Mouse (Mus musculus) kidney, postnatal 0 days (tissue): ENCODE measurements around the gene Fam198a. TPM values are rescaled to one million over a fixed set of nuclear protein-coding genes. Genes with fewer than 3 reads are reported as not detected.

Source experiments
- ATAC-seq: fragments of 200-750 bp; cut with Nextera tagmentation; replicated peaks from 2 replicates; pipeline ENCODE4 v1.8.0; 2017; ENCODE audit warnings: low read depth, moderate number of reproducible peaks, moderate TSS enrichment, moderate library complexity; ENCODE audit not compliant: low FRiP score
- DNase-seq: peaks from one replicate; pipeline ENCODE4 v3.0.0-alpha.2; 2016; ENCODE audit warnings: low spot score
- H3K27ac ChIP-seq: fragments of 300-500 bp; sonication (generic); 2 replicates; pipeline ENCODE4 v1.5.1; 2014; ENCODE audit warnings: mild to moderate bottlenecking
- H3K27me3 ChIP-seq: fragments of 300-500 bp; sonication (generic); 2 replicates; pipeline ENCODE4 v1.6.1; 2014; ENCODE audit warnings: low read length, mixed read lengths; ENCODE audit not compliant: insufficient read depth
- H3K36me3 ChIP-seq: fragments of 300-500 bp; sonication (generic); 2 replicates; pipeline ENCODE4 v1.6.1; 2014; ENCODE audit warnings: low read length, mixed read lengths; ENCODE audit not compliant: insufficient read depth
- H3K4me1 ChIP-seq: fragments of 300-500 bp; sonication (generic); replicated peaks from 2 replicates; pipeline ENCODE4 v1.6.1; 2014; ENCODE audit warnings: antibody characterized with exemption, low read length, mixed read lengths; ENCODE audit not compliant: insufficient read depth
- H3K4me2 ChIP-seq: fragments of 300-500 bp; sonication (generic); 2 replicates; pipeline ENCODE4 v1.6.1; 2014; ENCODE audit warnings: mild to moderate bottlenecking, low read length, moderate library complexity, mixed read lengths
- H3K4me3 ChIP-seq: fragments of 300-500 bp; sonication (generic); replicated peaks from 2 replicates; pipeline ENCODE4 v1.5.1; 2014; ENCODE audit warnings: low read depth, low read length
- H3K9ac ChIP-seq: fragments of 300-500 bp; sonication (generic); 2 replicates; pipeline ENCODE4 v1.6.1; 2014; ENCODE audit warnings: low read depth, low read length
- H3K9me3 ChIP-seq: fragments of 300-500 bp; sonication (generic); replicated peaks from 2 replicates; pipeline ENCODE4 v1.6.1; 2016; ENCODE audit warnings: low read length, inconsistent platforms, mixed read lengths
- CTCF ChIP-seq: IDR thresholded peaks from 2 replicates; pipeline ENCODE4 v1.5.1; 2016; ENCODE audit warnings: antibody characterized with exemption, low read depth, mild to moderate bottlenecking, moderate library complexity
- WGBS: fragments of 180-500 bp; shearing (Covaris S2); extraction: QIAGEN DNeasy Blood & Tissue Kit; methylation state at CpG from one replicate; pipeline ENCODE4 v1.1.7; 2014; 5-methylcytosine and 5-hydroxymethylcytosine counted together
- polyA plus RNA-seq: library from polyadenylated mRNA; unstranded; fragments of >200 nt; fragmentation: Nextera tagmentation; extraction: Ambion mirVana; gene quantifications from 2 replicates; pipeline ENCODE4 v1.2.1, GENCODE M21; 2015

Gene Fam198a
- polyA plus RNA-seq, 1 experiment from 2014 or later = 0.50 TPM

- no peak overlapping the region for H3K27ac ChIP-seq
- H3K9ac ChIP-seq = no peak overlapping the region
- peak; percentile 82 for TF ChIP-seq CTCF
- peak; percentile 74 for DNase-seq
- H3K4me1 ChIP-seq = no peaks in the 10 kb centered on the region
- no peak overlapping the region for H3K4me2 ChIP-seq
- no peaks in the 10 kb centered on the region for H3K27me3 ChIP-seq
- ATAC-seq = no peak
- 59% methylated on average over 15 of the region's 15 CpGs for WGBS
- H3K9me3 ChIP-seq = no peaks in the 10 kb centered on the region
- H3K36me3 ChIP-seq = no peaks in the 10 kb centered on the region
- H3K4me3 ChIP-seq = no peak overlapping the region
Measured at GRCm38 (mm10) chr9:121983504-121983903, 32.7 kb downstream of the Fam198a start.

GRCm38 (mm10) chr9:121984465-121985461 lies 34.0 kb downstream of the Fam198a start:
- Histone ChIP-seq H3K27ac (no peak overlapping the region), H3K9me3 (no peaks in the 10 kb centered on the region), H3K4me2 (no peak overlapping the region), H3K4me1 (no peaks in the 10 kb centered on the region), H3K36me3 (no peaks in the 10 kb centered on the region), H3K27me3 (no peaks in the 10 kb centered on the region), H3K4me3 (no peak overlapping the region), H3K9ac (no peak overlapping the region)
- WGBS = 72% methylated on average over 15 of the region's 15 CpGs
- DNase-seq (peak; percentile 68), ATAC-seq (0 out of 2 replicates have a peak, but pooled peaks have one; percentile 27)
- peak; percentile 99 for TF ChIP-seq CTCF

GRCm38 (mm10) chr9:121988910-121989309 lies 38.1 kb downstream of the Fam198a start:
- no peak overlapping the region for H3K27ac ChIP-seq
- no peak for ATAC-seq
- H3K36me3 ChIP-seq = no peaks in the 10 kb centered on the region
- H3K4me3 ChIP-seq = no peak overlapping the region
- no peak overlapping the region for H3K4me2 ChIP-seq
- 61% methylated on average over 3 of the region's 3 CpGs for WGBS
- no peak for TF ChIP-seq CTCF
- H3K9ac ChIP-seq = no peak overlapping the region
- H3K4me1 ChIP-seq = no peaks in the 10 kb centered on the region
- no peak for DNase-seq
- H3K9me3 ChIP-seq = no peaks in the 10 kb centered on the region
- H3K27me3 ChIP-seq = no peaks in the 10 kb centered on the region

GRCm38 (mm10) chr9:121989536-121989935 lies 38.7 kb downstream of the Fam198a start:
- ATAC-seq (no peak), DNase-seq (no peak)
- Histone ChIP-seq H3K4me2 (no peak overlapping the region), H3K9me3 (no peaks in the 10 kb centered on the region), H3K27me3 (no peaks in the 10 kb centered on the region), H3K4me1 (no peaks in the 10 kb centered on the region), H3K4me3 (no peak overlapping the region), H3K27ac (no peak overlapping the region), H3K36me3 (no peaks in the 10 kb centered on the region), H3K9ac (no peak overlapping the region)
- no peak for TF ChIP-seq CTCF
- WGBS = 43% methylated on average over 5 of the region's 5 CpGs

- DNase-seq = no peak
- Histone ChIP-seq H3K36me3 (no peaks in the 10 kb centered on the region), H3K27ac (no peak overlapping the region), H3K27me3 (no peaks in the 10 kb centered on the region), H3K4me3 (no peak overlapping the region), H3K4me1 (no peaks in the 10 kb centered on the region), H3K4me2 (no peak overlapping the region), H3K9ac (no peak overlapping the region), H3K9me3 (no peaks in the 10 kb centered on the region)
- ATAC-seq = no peak
- 65% methylated on average over 5 of the region's 5 CpGs for WGBS
- no peak for TF ChIP-seq CTCF
Measured at GRCm38 (mm10) chr9:121991041-121991440, 40.3 kb downstream of the Fam198a start.

- Histone ChIP-seq H3K27ac (no peak overlapping the region), H3K4me2 (no peak overlapping the region), H3K27me3 (no peaks in the 10 kb centered on the region), H3K9me3 (no peaks in the 10 kb centered on the region), H3K36me3 (no peaks in the 10 kb centered on the region), H3K9ac (no peak overlapping the region), H3K4me3 (no peak overlapping the region), H3K4me1 (no peaks in the 10 kb centered on the region)
- TF ChIP-seq CTCF = no peak
- ATAC-seq (no peak), DNase-seq (no peak)
- 56% methylated on average over 3 of the region's 3 CpGs for WGBS
Measured at GRCm38 (mm10) chr9:121993047-121993446, 42.3 kb downstream of the Fam198a start.
